Mouse (Mus musculus) forebrain, embryonic 13.5 days (tissue): ENCODE results near the gene Bdh1. TPM values are rescaled to one million over a fixed set of nuclear protein-coding genes. Genes with fewer than 3 reads are reported as not detected.

Experiments
- ATAC-seq: fragments of 200-750 bp; cut with Nextera tagmentation; 2 replicates; pipeline ENCODE4 v1.8.0; 2017
- H3K27ac ChIP-seq: fragments of 300-500 bp; sonication (generic); 2 replicates; pipeline ENCODE4 v1.5.1; 2015; ENCODE audit warnings: inconsistent platforms, mild to moderate bottlenecking, moderate library complexity
- H3K27me3 ChIP-seq: fragments of 300-500 bp; sonication (generic); 2 replicates; pipeline ENCODE4 v1.6.1; 2015; ENCODE audit warnings: mild to moderate bottlenecking, inconsistent platforms
- H3K36me3 ChIP-seq: fragments of 300-500 bp; sonication (generic); 2 replicates; pipeline ENCODE4 v1.6.1; 2015; ENCODE audit warnings: mild to moderate bottlenecking, inconsistent platforms; ENCODE audit not compliant: poor library complexity, severe bottlenecking
- H3K4me1 ChIP-seq: fragments of 300-500 bp; sonication (generic); 2 replicates; pipeline ENCODE4 v1.6.1; 2015; ENCODE audit warnings: inconsistent platforms
- H3K4me2 ChIP-seq: fragments of 300-500 bp; sonication (generic); 2 replicates; pipeline ENCODE4 v1.6.1; 2015; ENCODE audit warnings: inconsistent platforms, mild to moderate bottlenecking, moderate library complexity
- H3K4me3 ChIP-seq: fragments of 300-500 bp; sonication (generic); 2 replicates; pipeline ENCODE4 v1.5.1; 2015; ENCODE audit warnings: mild to moderate bottlenecking, inconsistent platforms
- H3K9ac ChIP-seq: fragments of 300-500 bp; sonication (generic); 2 replicates; pipeline ENCODE4 v1.6.1; 2015; ENCODE audit warnings: mild to moderate bottlenecking, inconsistent platforms
- H3K9me3 ChIP-seq: fragments of 300-500 bp; sonication (generic); replicated peaks from 2 replicates; pipeline ENCODE4 v1.6.1; 2016; ENCODE audit warnings: inconsistent platforms
- WGBS: fragments of 180-500 bp; shearing (Covaris S2); methylation state at CpG from one replicate; pipeline ENCODE4 v1.1.7; 2015; 5-methylcytosine and 5-hydroxymethylcytosine counted together
- polyA plus RNA-seq: library from polyadenylated mRNA; unstranded; fragments of >200 nt; fragmentation: Nextera tagmentation; extraction: Ambion mirVana; gene quantifications from 2 replicates; pipeline ENCODE4 v1.2.1, GENCODE M21; 2015

The Bdh1 gene
- polyA plus RNA-seq, 1 experiment from 2014 or later: 88.7 TPM

- Histone ChIP-seq H3K4me1 (peaks cover 19% of the 10 kb centered on the region), H3K27ac (no peak overlapping the region), H3K27me3 (no peaks in the 10 kb centered on the region), H3K36me3 (no peaks in the 10 kb centered on the region), H3K9ac (no peak overlapping the region), H3K4me3 (no peak overlapping the region), H3K9me3 (no peaks in the 10 kb centered on the region), H3K4me2 (no peak overlapping the region)
- ATAC-seq: no peak
- WGBS: 92% methylated on average over 1 of the region's 1 CpGs
Measured at GRCm38 (mm10) chr16:31473226-31473625, 51.1 kb downstream of the Bdh1 start.

- H3K9ac ChIP-seq: no peak overlapping the region
- ATAC-seq: peak; percentile 77
- H3K9me3 ChIP-seq: no peaks in the 10 kb centered on the region
- peaks cover 19% of the 10 kb centered on the region for H3K4me1 ChIP-seq
- no peaks in the 10 kb centered on the region for H3K36me3 ChIP-seq
- peak overlapping the region; percentile 85 for H3K27ac ChIP-seq
- 66% methylated on average over 9 of the region's 9 CpGs for WGBS
- H3K27me3 ChIP-seq: no peaks in the 10 kb centered on the region
- no peak overlapping the region for H3K4me3 ChIP-seq
- no peak overlapping the region for H3K4me2 ChIP-seq
Measured at GRCm38 (mm10) chr16:31475123-31475968, 53.3 kb downstream of the Bdh1 start.

DNA sequence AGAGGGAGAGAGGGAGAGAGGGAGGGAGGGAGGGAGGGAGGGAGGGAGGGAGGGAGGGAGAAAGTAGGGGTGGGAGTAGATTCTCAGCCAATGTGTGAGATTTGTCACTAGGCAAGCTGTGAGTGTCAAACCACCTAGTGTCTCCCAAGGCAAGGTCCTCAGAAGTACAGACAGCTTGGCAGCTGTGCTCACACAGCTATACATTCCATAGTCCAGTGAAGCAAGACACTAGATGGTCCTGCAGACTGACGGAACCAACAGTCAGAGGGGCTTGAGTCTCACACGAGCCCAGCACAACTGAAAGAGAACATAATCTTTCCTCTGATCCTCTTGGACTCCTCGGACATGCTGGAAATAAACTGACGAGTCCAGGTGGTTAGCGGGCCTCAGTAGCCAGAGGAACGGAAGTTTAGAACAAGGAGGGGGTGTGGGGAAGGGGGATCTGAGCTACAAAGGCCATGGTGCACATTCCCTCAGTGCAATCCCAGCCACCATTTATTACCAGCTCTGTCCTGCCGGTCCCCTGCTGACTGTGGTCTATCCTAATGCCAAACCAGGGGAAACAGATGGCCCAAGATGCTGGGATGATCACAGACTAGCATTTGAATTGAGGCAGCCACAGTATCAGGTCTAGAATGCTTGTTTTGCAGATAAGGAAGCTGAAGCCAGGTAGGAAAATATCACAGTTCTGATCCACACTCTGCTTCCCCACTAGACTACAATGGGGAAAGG, 55.0 kb downstream of the Bdh1 start:
- H3K27ac ChIP-seq: no peak overlapping the region
- H3K36me3 ChIP-seq: no peaks in the 10 kb centered on the region
- no peaks in the 10 kb centered on the region for H3K9me3 ChIP-seq
- peaks cover 19% of the 10 kb centered on the region for H3K4me1 ChIP-seq
- 67% methylated on average over 7 of the region's 7 CpGs for WGBS
- no peak for ATAC-seq
- H3K9ac ChIP-seq: no peak overlapping the region
- no peaks in the 10 kb centered on the region for H3K27me3 ChIP-seq
- H3K4me3 ChIP-seq: no peak overlapping the region
- no peak overlapping the region for H3K4me2 ChIP-seq

DNA sequence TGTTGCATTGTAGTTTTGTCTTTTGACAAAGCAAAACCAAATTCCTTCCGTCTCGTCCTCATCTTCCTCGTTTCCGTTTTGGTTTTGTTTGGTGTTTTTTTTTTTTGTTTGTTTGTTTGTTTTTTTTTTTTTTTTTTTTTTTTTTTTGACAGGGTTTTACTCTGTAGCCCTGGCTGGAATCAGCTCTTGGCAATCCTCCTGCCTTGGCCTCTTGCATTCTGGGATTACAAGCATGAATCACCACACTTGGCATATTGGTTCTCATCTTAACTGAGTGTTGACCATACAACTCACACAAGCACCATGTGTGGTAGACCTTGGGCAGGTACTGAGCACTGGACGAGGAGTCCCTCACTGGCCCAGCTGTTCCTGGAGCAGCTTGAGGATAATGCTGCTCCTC, 63.3 kb downstream of the Bdh1 start:
- H3K4me1 ChIP-seq: peaks cover 20% of the 10 kb centered on the region
- H3K36me3 ChIP-seq: no peaks in the 10 kb centered on the region
- no peak overlapping the region for H3K9ac ChIP-seq
- H3K27me3 ChIP-seq: no peaks in the 10 kb centered on the region
- WGBS: 94% methylated on average over 5 of the region's 5 CpGs
- H3K4me2 ChIP-seq: no peak overlapping the region
- no peaks in the 10 kb centered on the region for H3K9me3 ChIP-seq
- H3K27ac ChIP-seq: no peak overlapping the region
- H3K4me3 ChIP-seq: no peak overlapping the region
- no peak for ATAC-seq

- 91% methylated on average over 3 of the region's 3 CpGs for WGBS
Measured at GRCm38 (mm10) chr16:31487266-31487665, 65.2 kb downstream of the Bdh1 start.

DNA sequence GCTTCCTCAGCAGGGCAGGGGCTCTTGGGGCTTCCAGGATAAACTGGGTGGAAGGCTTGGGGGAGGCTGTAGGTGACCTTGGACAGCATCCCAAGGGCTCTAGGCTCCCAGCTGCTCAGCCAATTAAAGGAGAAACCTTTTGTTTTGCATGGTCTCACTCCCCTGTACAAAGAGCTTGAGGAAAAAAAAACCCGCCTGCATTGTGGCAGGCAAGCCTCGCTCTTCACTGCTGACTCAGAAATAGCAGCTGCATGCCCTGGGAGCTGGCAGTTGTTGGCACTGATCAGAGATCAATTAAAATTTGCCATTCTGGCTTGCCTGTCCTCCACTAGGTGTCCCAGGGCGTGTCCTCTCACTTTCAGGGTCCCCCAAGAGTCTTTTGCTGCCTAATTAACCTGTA, 67.0 kb downstream of the Bdh1 start:
- Histone ChIP-seq H3K27ac (peak overlapping the region; percentile 78), H3K4me1 (peaks cover 37% of the 10 kb centered on the region), H3K27me3 (0 out of 2 replicates have a peak, but pooled peaks cover 4% of the 10 kb centered on the region), H3K4me2 (0 out of 2 replicates have a peak overlapping the region, but pooled peaks have one; percentile 0), H3K9ac (no peak overlapping the region), H3K36me3 (no peaks in the 10 kb centered on the region), H3K4me3 (no peak overlapping the region), H3K9me3 (no peaks in the 10 kb centered on the region)
- 3% methylated on average over 3 of the region's 3 CpGs for WGBS
- ATAC-seq: peak; percentile 82

More at GRCm38 (mm10) chr16:31487266-31487665, 65.2 kb downstream of the Bdh1 start:
- Histone ChIP-seq H3K4me1 (peaks cover 20% of the 10 kb centered on the region), H3K4me3 (no peak overlapping the region), H3K4me2 (no peak overlapping the region), H3K9me3 (no peaks in the 10 kb centered on the region), H3K9ac (no peak overlapping the region), H3K27me3 (0 out of 2 replicates have a peak, but pooled peaks cover 4% of the 10 kb centered on the region), H3K27ac (no peak overlapping the region), H3K36me3 (no peaks in the 10 kb centered on the region)
- ATAC-seq: no peak

DNA sequence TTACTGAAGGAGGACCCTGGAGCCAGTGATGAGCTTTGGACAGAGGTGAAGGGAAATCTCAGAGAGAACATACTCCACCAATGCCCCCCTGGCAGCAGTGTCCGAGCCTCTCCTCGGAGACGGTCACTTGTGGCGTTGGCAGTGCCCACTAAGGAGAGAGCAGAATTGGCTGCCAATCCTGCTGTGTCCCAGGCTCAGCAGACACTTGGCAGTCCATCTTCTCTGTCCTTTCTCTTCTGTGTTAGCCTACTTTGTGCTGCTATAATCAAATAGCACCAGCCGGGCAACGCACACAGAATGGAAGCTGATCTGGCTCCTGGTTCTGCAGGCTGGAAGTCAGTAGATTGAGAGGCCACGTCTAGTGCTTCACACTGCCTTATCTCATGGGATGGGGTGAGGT, 68.9 kb downstream of the Bdh1 start:
- Histone ChIP-seq H3K4me1 (peaks cover 42% of the 10 kb centered on the region), H3K27me3 (0 out of 2 replicates have a peak, but pooled peaks cover 4% of the 10 kb centered on the region), H3K4me3 (no peak overlapping the region), H3K4me2 (no peak overlapping the region), H3K9me3 (no peaks in the 10 kb centered on the region), H3K9ac (no peak overlapping the region), H3K27ac (no peak overlapping the region), H3K36me3 (no peaks in the 10 kb centered on the region)
- ATAC-seq: no peak
- 93% methylated on average over 7 of the region's 7 CpGs for WGBS

- peaks cover 39% of the 10 kb centered on the region for H3K4me1 ChIP-seq
- H3K9me3 ChIP-seq: no peaks in the 10 kb centered on the region
- H3K27ac ChIP-seq: peak overlapping the region; percentile 42; the same call in 1 of the 2 replicates
- 19% methylated on average over 12 of the region's 12 CpGs for WGBS
- no peak for ATAC-seq
- no peak overlapping the region for H3K4me3 ChIP-seq
- H3K4me2 ChIP-seq: 0 out of 2 replicates have a peak overlapping the region, but pooled peaks have one; percentile 6
- H3K36me3 ChIP-seq: no peaks in the 10 kb centered on the region
- H3K9ac ChIP-seq: no peak overlapping the region
- 0 out of 2 replicates have a peak, but pooled peaks cover 4% of the 10 kb centered on the region for H3K27me3 ChIP-seq
Measured at GRCm38 (mm10) chr16:31492921-31493549, 71.0 kb downstream of the Bdh1 start.

DNA sequence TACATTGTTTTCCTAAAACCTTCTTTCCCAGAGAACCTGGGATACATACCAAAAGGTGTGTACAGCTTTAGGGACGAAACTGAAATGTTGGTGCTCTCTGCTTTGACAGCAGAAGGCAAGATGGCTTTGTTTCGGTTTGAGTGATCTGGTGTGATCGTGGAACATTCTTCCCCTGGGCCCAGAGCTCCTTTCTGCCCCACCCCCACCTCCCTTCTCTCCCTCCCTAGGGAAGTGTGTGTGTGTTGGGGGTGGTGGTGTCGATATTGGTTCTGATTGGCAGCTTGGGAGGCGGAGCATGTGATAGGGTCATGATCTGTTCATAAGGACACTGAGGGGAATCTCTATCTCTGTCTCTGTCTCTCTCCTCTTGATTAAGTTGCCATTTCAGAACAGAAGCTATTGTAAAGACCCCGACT, 71.5 kb downstream of the Bdh1 start:
- Histone ChIP-seq H3K9me3 (no peaks in the 10 kb centered on the region), H3K9ac (no peak overlapping the region), H3K27ac (peak overlapping the region; percentile 42; the same call in 1 of the 2 replicates), H3K27me3 (0 out of 2 replicates have a peak, but pooled peaks cover 4% of the 10 kb centered on the region), H3K4me3 (no peak overlapping the region), H3K36me3 (no peaks in the 10 kb centered on the region), H3K4me2 (0 out of 2 replicates have a peak overlapping the region, but pooled peaks have one; percentile 6), H3K4me1 (peaks cover 34% of the 10 kb centered on the region)
- 40% methylated on average over 6 of the region's 6 CpGs for WGBS
- ATAC-seq: no peak

DNA sequence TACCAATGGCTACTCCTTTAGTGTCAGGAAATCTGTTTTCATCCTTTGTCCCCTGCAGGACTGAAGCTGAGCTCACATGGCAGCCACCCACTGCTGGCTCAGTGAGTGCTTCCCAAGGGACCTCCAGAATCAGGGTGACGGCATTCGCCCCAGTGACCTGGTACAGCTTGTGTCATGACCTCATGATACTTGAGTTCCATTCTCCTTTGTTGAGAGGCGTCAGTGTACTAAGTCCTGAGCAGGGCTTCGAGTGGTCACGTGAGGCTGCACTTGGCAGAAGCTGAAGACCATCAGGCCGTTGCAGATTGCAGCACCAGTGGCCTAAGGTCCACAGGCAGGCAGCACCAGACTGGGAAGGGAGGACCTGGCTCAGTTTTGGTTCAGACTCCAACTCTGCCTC, 71.9 kb downstream of the Bdh1 start:
- no peak overlapping the region for H3K27ac ChIP-seq
- H3K4me1 ChIP-seq: peaks cover 34% of the 10 kb centered on the region
- H3K4me3 ChIP-seq: no peak overlapping the region
- H3K4me2 ChIP-seq: no peak overlapping the region
- 0 out of 2 replicates have a peak, but pooled peaks cover 4% of the 10 kb centered on the region for H3K27me3 ChIP-seq
- 52% methylated on average over 6 of the region's 6 CpGs for WGBS
- H3K9ac ChIP-seq: no peak overlapping the region
- no peak for ATAC-seq
- no peaks in the 10 kb centered on the region for H3K9me3 ChIP-seq
- no peaks in the 10 kb centered on the region for H3K36me3 ChIP-seq

GRCm38 (mm10) chr16:31495356-31495755, 73.3 kb downstream of the Bdh1 start:
- peaks cover 39% of the 10 kb centered on the region for H3K4me1 ChIP-seq
- H3K36me3 ChIP-seq: no peaks in the 10 kb centered on the region
- no peak overlapping the region for H3K4me3 ChIP-seq
- ATAC-seq: no peak
- H3K27me3 ChIP-seq: 0 out of 2 replicates have a peak, but pooled peaks cover 4% of the 10 kb centered on the region
- WGBS: 70% methylated on average over 7 of the region's 7 CpGs
- H3K9me3 ChIP-seq: no peaks in the 10 kb centered on the region
- H3K9ac ChIP-seq: no peak overlapping the region
- H3K4me2 ChIP-seq: no peak overlapping the region
- H3K27ac ChIP-seq: no peak overlapping the region
